Mouse (Mus musculus): ENCODE measurements around the gene Shkbp1.

GRCm38 (mm10) chr7:27327500-27327899, 28.3 kb downstream of the Shkbp1 start:
- TF ChIP-seq CTCF (IDR thresholded peaks at IDR 0.05; ENCODE audit: borderline replicate concordance, insufficient read depth, low read length) = no peak
- TF ChIP-seq POLR2A (IDR thresholded peaks at IDR 0.05; ENCODE audit: low read depth, low read length) = no peak
